Mouse (Mus musculus) G1E-ER4 (cell line): ENCODE data around the gene Artn. TPM values are rescaled to one million over a fixed set of nuclear protein-coding genes. Genes with fewer than 3 reads are reported as not detected.

Source experiments
- GATA1 ChIP-seq: IDR thresholded peaks from one replicate; pipeline ENCODE4 v1.8.0; 2012; ENCODE audit warnings: low read length, inconsistent platforms
- polyA plus RNA-seq: library from polyadenylated mRNA; stranded (reverse); fragments of >175 nt; gene quantifications from 2 replicates; pipeline ENCODE4 v1.2.3, GENCODE M21; 2012

The Artn gene
- polyA plus RNA-seq, 1 experiment: 0.06 TPM

GRCm38 (mm10) chr4:117908834-117909453 is 20.6 kb downstream of the Artn start:
- TF ChIP-seq GATA1: no peak

GRCm38 (mm10) chr4:117906196-117906595 is 23.4 kb downstream of the Artn start:
- no peak for TF ChIP-seq GATA1

GRCm38 (mm10) chr4:117904761-117905160 is 24.8 kb downstream of the Artn start:
- no peak for TF ChIP-seq GATA1

GRCm38 (mm10) chr4:117904094-117904493 is 25.5 kb downstream of the Artn start:
- no peak for TF ChIP-seq GATA1

GRCm38 (mm10) chr4:117898111-117898510 is 31.5 kb downstream of the Artn start:
- no peak for TF ChIP-seq GATA1

- TF ChIP-seq GATA1: no peak
Observed at GRCm38 (mm10) chr4:117896031-117896430, 33.5 kb downstream of the Artn start.

- TF ChIP-seq GATA1: no peak
Observed at GRCm38 (mm10) chr4:117895339-117895738, 34.2 kb downstream of the Artn start.

GRCm38 (mm10) chr4:117894601-117895000 is 35.0 kb downstream of the Artn start:
- TF ChIP-seq GATA1: no peak

- no peak for TF ChIP-seq GATA1
Observed at GRCm38 (mm10) chr4:117893376-117893775, 36.2 kb downstream of the Artn start.

- no peak for TF ChIP-seq GATA1
Observed at GRCm38 (mm10) chr4:117891738-117892161, 37.8 kb downstream of the Artn start, which contains the start of gene Dph2. TSS of gene Dph2 (minus strand) at chr4:117892032.

GRCm38 (mm10) chr4:117890750-117891149 is 38.8 kb downstream of the Artn start:
- no peak for TF ChIP-seq GATA1

- TF ChIP-seq GATA1: no peak
Observed at GRCm38 (mm10) chr4:117890031-117890430, 39.5 kb downstream of the Artn start.

GRCm38 (mm10) chr4:117889471-117889870 is 40.1 kb downstream of the Artn start:
- TF ChIP-seq GATA1: no peak

- no peak for TF ChIP-seq GATA1
Observed at GRCm38 (mm10) chr4:117887920-117888319, 41.6 kb downstream of the Artn start.

GRCm38 (mm10) chr4:117887133-117887532 is 42.4 kb downstream of the Artn start, which contains the start of gene Atp6v0b:
TSS of gene Atp6v0b (minus strand) at chr4:117887333.
- no peak for TF ChIP-seq GATA1

GRCm38 (mm10) chr4:117886644-117887043 is 42.9 kb downstream of the Artn start:
- no peak for TF ChIP-seq GATA1

- no peak for TF ChIP-seq GATA1
Observed at GRCm38 (mm10) chr4:117885994-117886393, 43.6 kb downstream of the Artn start.

GRCm38 (mm10) chr4:117885093-117885492 is 44.5 kb downstream of the Artn start:
- TF ChIP-seq GATA1: no peak

GRCm38 (mm10) chr4:117884146-117884545 is 45.4 kb downstream of the Artn start:
- TF ChIP-seq GATA1: no peak
